Mouse (Mus musculus): ENCODE measurements around the gene Grhpr.

DNA sequence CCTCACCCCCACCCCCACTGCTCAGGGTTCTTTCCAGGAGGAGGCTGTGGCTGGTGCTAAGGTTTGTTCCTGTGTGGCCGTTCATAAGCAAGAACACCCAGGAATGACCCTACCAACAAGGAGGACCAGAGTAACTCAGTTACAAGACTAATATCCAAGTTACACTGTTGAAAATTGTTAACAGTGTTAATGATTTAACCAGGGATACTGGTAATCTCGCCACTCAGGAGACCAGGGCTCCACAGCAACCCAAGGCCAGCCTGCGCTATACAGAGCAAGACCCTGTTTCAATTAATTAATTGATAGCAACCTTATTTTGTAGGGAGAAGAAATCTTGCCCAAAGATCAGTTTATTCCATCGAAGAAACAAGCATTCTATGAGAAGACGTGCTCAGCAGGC, 33.7 kb upstream of the Grhpr start:
- TF ChIP-seq EP300 (IDR thresholded peaks at IDR 0.05; ENCODE audit: low read depth) (no peak), CTCF (IDR thresholded peaks at IDR 0.05; ENCODE audit: low read depth) (no peak)

Measured in liver, embryonic 14.5 days (tissue).